Mouse (Mus musculus): ENCODE measurements around the gene Abr.

The Abr gene

GRCm38 (mm10) chr11:76376425-76376824, 245.7 kb downstream of the Abr start:
- no peak for DNase-seq (ENCODE audit: low spot score in 2 of 2)

GRCm38 (mm10) chr11:76374491-76375185, 247.5 kb downstream of the Abr start:
- peak; percentile 69 to 80 for DNase-seq (ENCODE audit: low spot score in 2 of 2)

GRCm38 (mm10) chr11:76372534-76372933, 249.6 kb downstream of the Abr start:
- no peak for DNase-seq (ENCODE audit: low spot score in 2 of 2)

- no peak for DNase-seq (ENCODE audit: low spot score in 2 of 2)
These were observed 250.0 kb downstream of the Abr start for GRCm38 (mm10) chr11:76372120-76372519.

- no peak for DNase-seq (ENCODE audit: low spot score in 2 of 2)
These were observed 251.6 kb downstream of the Abr start for GRCm38 (mm10) chr11:76370491-76370890.
